Mouse (Mus musculus): ENCODE measurements around the gene Ypel3. TPM values are rescaled to one million over a fixed set of nuclear protein-coding genes. Genes with fewer than 3 reads are reported as not detected.
A peak's percentile ranks its signal among the peaks of the same experiment; 100 is the strongest.
"Not testable (repeated sequence)": the region's sequence is repeated elsewhere in the genome, so short reads cannot be mapped to it uniquely, and the experiment has no call there.

The Ypel3 gene
- 10 to 100 TPM; 46.6 to 99.6 (median 72.6) TPM for total RNA-seq (2022)

DNA sequence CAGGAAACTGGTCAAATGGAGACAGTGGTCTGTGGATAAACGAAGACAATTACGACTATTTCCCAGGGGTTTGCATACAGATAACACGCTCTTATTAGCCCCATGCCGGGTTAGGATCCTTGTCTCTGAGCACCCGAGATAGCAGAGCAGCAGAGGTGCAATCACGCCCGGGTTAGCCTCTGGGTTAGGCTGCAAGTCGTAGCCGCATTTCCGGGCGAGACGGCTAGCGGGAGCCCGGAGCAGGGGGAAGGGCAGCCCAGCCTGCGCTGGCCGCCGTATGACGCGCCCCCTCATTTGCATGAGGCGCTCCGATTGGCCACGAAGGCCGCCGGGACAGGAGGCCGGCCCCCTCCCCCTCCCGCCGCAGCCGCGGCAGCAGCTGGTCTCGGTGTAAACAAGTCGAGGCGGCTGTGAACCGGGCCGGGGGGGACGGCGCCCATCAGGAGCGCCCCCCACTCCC, at the start of gene Ypel3:
Gene Ypel3, plus strand, starts transcription at position 358 of the 460 bp plus-strand sequence.
- peak; percentile 94 for DNase-seq (ENCODE audit: low spot score)

DNA sequence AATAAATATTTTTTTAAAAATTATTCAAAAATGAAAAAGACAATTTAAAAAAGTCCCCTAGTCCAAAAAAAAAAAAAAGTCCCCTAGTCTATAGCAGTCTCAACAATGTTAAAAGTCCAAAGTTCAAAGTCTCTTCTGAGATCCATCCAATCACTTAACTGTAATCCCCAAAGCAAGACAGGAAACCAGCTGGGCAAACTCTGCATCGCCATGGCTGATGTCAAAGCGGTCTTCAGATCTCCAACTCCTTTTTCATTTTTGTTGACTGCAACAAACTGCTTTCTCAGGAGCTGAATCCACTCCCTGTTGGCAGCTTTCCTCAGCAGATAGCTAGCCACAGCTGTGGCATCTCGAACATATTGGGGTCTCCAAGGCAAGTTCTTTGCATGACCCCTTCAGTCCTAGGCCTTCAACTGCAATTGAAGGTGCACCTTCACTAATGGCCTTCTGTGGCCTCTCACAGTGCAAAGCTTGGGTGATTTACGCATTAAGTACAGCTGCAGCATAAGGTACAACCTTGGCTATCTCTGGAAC, 46.4 kb upstream of the Ypel3 start:
- DNase-seq (ENCODE audit: low spot score), result not testable (repeated sequence)

DNA sequence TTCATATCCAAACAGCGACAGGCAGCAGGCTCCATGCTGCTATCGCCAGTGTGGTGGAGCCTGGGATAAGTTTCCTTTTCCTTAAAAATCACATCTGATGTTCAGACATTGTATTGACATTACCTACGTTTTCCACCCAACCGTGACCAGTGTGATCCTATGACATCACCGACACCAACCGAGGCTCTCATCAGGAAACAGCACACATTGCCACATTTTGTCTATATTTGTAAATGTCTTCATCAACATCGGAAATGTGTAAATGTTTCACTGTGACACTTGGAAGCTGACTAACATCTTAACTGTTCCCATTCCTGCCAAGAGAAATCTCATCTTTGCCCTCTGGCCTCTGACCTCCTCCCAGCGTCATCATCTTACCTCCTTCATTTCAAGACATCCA, 40.6 kb upstream of the Ypel3 start:
- DNase-seq (ENCODE audit: low spot score), result no peak

DNA sequence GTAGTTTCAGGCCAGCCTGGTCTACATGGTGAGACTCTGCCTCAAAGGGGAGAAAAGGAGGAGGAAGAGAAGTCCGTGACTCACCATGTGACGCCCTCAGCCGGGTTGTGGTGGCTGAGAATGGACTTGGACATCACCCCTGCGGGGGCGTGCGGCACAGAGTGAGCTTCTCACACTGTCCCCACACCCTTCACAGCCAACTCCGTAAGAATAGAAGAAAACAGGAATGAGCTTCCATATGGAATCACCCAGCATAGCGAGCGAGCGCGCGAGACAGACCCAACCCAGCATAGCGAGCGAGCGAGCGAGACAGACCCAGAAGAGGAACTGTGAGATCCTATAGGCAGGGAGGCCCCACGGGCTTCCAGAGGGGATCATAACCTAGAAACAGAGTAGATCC, 37.2 kb upstream of the Ypel3 start:
- DNase-seq (ENCODE audit: low spot score), result no peak

DNA sequence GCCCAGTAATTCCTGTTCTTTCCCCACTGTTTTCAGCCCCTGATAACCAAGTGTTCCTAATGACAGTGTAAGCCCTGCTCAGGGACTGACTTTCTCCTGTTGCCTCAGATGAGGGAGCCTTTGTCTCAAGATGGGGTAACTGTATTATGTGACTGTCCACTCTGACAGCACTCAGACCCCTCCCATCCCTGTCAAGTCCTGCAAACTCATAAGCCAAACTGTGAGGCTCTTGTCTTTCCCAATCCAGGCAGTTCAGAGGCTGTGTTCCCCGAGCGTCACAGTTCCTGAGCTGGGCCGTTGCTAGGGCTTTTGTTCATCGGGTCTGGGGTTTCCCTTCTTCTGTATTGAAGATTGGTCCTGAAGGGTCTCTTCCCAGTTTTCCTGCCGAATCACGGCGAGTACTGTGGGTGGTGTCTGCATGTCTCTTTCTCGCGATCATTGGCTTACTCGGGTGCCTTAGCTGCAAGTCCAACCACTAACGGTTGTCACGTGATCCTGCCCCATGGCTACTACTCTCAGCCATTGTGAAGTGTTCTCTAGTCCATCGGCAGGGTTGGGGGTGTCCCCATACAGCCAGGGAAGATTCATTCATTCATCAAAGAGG, 36.5 kb upstream of the Ypel3 start:
- no peak for DNase-seq (ENCODE audit: low spot score)

DNA sequence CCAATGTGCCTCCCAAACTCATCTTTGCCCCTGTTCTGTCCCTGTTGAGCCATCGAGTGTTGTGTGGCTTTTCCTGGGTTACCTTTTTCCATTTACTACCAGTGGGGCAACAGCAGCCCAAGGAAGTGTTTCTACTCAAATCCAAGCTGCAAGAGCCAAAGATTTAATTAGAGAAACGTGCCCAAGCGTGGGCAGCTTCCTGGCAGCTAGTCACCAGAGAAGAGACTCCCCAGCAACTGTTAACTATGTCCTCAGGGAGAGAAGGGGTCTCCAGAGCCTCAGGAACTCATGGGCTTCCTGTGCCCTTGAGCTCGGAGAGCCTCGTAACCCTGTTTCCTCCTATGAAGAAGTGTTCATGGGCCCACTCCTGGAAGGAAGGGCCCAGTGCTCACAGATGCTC, 35.8 kb upstream of the Ypel3 start:
- DNase-seq (ENCODE audit: low spot score), result no peak

DNA sequence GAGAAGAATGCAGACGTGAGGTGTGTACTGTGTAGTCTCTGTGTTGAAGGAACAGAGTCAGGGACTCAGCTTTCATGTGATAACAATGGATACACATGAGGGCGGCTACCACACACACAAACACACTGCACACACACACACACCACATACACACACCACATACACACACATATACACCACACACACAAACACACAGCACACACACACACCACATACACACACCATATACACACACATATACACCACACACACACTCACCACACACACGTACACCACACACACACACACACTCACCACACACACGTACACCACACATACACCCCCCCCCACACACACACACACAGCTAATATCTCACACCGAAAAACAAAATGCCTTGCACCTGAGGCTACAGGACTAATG, 35.3 kb upstream of the Ypel3 start:
- DNase-seq (ENCODE audit: low spot score), result no peak

DNA sequence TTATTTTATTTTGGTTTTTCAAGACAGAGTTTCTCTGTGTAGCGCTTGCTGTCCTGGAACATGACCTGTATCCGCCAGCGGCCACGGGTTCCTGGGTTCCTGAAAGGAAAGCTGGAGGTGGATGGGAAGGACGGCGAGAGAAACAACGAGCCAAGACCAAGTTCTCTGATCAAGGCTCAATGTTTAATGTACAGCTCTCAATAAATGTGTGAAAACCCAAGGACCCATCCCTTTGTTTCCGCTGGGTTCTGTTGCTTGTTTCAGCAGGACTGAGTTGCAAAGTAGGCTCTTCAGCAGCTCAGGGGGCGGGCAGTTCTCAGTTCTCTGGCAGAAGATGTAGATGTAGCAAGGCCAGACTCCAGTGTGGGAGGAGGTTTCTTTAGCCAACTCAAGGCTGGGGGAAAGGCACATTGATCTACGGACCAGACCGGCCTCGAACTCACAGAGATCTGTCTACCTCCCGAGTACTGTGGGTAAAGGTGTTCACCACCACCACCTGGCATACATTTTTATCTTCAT, 34.7 kb upstream of the Ypel3 start:
- no peak for DNase-seq (ENCODE audit: low spot score)

DNA sequence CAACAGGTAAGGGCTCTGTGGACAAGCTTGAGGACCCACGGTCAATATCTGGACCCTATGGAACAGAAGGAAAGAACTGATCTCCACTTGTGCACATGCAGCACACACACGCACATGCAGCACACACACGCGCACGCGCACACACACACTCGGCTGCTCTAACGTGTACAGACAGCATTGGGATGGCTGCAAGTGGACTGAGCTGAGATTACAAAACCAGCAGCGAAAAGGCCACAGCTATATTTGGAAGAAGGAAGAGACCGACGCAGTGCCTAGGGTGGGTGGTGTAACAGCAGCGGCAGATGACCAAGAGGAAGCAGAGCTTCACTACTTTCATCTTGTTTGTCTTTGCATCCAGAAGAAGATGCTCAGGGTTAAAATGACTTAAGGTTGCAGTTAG, 30.7 kb upstream of the Ypel3 start:
- DNase-seq (ENCODE audit: low spot score), result no peak

DNA sequence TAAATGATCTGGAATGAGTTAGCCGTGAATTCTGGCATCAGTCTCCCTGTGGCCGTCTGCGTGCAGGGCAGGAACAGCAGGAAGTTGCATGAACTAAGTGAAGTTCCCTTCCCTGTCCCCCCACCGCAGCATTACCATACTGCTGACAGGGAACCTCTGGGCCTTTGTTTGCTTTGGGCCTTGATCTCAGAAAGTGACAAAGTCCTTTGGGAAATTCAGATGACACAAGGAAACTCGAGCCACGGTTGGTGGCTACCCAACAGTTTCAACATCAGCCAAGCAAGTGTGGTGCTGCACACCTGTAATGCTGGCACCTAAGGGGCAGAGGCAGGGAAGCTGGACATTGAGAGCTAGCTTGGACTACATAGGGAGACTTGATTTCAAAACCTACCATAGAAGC, 30.0 kb upstream of the Ypel3 start:
- DNase-seq (ENCODE audit: low spot score), result no peak

DNA sequence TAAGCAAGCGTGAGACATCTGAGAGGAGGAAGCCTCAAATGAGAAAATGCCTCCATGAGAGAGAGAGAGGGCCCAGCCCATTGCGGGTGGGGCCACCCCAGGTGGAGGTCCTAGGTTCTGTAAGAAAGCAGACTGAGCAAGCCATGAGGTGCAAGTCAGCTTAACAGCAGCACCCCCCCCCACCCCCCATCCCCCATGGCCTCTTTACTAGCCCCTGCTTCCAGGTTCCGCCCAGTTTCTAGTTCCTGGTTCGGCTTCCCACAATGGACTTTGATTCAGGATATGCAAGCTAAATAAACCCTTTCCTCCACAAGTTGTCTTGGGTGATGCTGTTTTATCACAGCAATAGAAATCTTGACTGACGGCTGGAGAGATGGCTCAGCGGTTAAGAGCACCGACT, 27.9 kb upstream of the Ypel3 start:
- DNase-seq (ENCODE audit: low spot score), result no peak

DNA sequence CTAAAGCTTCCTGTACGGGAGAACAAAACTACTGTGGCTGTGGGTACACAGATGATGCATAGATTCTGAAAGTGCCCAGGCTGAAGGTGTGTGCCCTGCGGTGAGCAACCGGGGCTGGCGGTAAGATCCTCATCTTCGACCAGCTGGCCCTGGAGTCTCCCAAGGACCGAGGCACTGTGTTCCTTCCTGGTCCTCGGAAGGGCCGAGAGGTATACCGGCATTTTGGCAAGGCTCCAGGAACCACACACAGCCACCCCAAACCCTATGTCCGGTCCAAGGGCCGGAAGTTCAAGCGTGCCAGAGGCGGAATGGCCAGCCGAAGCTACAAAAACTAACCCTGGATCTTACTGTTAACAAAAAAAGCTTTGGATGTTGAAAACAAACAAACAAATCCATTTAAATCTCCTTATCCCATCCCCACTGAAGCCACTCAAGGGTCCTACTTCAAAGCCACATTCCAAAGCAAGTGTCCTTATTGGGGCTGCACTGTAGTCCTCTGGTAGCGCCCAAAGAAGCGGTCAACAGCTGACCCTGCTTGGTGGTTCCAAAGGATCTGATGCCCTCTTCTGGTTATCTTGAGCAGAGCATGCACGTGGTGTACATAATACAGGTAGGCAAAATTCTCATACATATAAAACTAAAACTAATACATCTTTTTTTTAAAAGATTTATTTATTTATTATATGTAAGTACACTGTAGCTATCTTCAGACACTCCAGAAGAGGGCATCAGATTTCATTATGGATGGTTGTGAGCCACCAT, 27.0 kb upstream of the Ypel3 start:
- DNase-seq (ENCODE audit: low spot score), result no peak

DNA sequence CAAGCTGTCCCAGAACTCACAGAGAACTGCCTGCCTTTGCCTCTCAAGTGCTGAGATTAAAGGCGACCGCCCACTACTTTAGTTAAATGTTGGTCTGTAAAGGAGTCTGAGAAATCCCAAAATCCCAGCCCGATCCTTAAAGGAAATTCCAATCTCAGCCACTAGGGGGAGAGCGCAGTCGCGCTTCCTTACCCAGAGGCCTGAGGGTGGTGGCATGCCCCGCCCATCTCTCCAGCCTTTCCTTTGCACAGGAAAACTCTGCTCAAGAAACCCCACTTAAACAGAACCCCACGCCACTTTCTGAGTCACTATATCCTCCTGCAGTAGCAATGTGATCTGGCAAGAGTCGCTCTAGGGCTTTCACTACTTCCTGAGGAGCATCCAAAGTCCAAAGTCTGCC, 21.9 kb upstream of the Ypel3 start:
- peak; percentile 86 for DNase-seq (ENCODE audit: low spot score)

DNA sequence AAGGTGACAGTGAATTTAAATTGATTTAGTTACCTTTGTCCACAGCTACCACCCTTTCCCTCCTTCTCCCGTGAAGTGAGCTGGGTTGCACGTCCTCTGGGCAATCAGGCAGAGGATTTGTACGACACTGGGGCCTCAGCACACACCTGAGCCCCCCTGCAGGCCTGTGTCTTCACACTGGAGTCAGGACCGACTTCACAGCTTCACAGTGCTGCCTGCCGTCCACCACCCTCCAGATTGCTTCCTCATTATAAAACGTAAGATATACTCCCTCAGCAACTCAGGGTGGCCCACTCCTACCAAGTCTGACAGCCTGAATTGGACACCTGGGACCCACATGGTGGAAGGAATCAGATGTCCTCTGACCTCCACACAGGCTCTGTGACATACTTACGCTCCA, 18.2 kb upstream of the Ypel3 start:
- DNase-seq (ENCODE audit: low spot score), result no peak

DNA sequence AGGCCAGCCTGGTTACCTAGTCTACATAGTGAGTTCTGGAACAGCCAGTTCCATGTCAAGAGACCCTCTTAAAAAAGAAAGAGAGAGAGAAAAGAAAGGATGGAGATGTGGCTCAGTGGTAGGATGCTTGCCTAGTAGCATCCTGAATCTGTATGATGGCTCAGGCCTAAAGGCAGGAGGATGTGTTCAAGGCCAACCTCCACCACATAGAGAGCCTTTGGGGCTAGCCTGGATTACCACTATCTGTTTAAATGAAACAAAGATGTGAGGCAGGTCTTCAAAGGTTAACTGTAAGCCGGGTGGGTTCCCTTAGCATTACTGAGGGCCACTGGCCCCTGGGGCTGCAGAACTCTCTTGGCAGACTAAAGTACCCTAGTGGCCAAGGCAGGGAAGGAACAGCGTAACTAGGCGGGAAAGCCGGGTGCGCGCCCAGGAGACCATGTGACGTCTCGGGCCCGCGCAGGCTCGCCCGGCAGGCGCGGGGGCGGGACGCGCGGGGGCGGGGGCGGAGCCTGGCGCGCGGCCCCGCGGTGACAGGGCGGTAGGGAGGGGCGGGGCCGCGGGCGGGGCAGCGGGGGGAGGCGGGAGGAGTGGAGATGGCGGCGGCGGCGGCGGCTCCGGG, 17.6 kb upstream of the Ypel3 start, which contains the start of gene Mapk3:
Gene Mapk3, plus strand, starts transcription at position 552 of the 622 bp plus-strand sequence.
- peak; percentile 87 for DNase-seq (ENCODE audit: low spot score)

DNA sequence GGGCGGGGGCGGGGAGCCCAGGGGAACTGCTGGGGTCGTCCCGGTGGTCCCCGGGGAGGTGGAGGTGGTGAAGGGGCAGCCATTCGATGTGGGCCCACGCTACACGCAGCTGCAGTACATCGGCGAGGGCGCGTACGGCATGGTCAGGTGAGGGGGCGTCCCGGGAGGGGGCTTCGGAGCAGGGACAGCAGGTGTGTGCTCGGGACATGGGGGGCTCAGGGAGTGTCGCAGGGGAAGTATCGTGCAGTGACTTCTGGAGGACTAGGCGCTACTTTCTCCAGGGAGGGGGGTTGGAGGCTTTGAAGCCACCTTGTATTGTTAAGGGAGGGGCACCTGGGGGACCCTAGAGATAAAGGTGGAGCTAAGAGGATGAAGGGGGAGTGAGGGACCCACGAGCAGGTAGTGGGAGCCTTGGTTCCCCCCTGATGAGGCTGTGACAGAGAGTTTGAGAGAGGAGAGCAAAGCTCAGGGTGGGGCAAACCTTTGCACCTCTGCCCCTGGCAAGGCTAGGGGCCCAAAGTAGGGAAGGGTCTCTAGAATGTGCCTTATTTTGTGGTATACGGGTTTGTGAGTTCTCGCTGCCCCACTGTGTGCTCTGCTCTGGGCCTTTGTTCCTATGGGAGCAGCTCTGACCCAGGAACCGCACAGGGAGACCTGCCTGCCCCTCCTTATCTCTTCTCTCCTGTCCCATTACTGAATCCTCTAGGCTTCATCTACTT, 16.9 kb upstream of the Ypel3 start:
- no peak for DNase-seq (ENCODE audit: low spot score)

DNA sequence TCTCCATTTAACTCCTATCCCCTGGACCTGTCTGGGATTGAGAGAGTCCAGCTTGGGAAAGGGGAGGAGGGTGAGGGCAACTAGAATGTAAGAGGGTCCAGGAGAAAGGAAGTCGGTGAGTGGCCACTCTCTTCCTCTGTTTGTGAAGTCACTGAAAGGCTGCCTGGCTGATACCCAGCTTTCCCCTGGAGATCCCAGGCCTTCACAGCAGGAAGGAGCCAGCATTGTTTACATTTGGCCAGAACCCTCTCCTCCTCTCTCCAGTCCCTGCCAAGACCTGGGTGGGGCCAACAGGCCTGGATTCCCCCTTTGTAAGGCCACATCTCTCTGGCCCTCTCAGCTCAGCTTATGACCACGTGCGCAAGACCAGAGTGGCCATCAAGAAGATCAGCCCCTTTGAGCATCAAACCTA, 16.4 kb upstream of the Ypel3 start:
- peak; percentile 88 for DNase-seq (ENCODE audit: low spot score)

DNA sequence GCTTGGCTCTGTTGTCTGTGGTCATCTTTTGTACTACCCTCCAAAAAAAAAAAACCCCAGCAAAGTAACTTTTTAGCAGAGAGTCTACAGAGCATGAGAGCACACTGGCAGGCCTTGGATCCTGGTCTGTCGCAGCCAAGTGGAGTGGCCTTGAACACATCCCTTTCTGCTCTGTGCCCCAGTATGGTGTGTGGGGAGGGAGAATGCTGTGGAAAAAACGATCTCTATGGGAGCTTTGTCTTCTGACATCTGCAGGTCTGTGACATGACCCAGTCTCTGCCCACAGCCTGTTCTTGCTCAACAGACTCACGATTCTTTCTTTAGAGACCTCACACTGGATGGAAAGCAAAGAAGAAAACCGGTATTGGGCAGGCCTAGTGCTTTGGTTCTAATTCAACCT, 15.8 kb upstream of the Ypel3 start:
- no peak for DNase-seq (ENCODE audit: low spot score)

DNA sequence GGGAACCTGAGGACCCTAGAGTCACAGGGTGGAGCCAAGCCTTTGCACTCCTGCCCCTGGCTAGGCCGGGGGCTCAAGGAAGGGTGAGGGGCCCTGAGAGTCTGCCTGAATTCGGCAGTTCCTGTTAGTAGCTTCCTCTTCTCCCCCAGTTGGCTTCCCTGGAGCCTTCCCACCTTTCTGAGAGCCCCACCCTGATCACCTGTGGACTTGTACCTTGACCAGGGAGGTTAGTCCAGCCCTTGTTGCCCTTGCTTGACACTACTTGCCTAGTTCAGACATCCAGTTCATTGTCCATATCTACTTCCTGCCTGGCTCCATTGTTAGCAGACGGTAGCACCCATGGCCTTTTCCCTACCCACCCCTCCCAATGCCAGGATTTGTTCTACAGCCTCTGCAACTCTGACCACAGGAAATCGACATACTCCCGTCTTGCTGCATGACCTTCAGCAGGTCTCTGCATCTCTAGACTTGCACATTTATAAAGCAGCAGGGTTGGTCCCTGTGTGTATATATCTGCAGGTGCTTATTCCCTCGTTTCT, 15.2 kb upstream of the Ypel3 start:
- DNase-seq (ENCODE audit: low spot score), result no peak

DNA sequence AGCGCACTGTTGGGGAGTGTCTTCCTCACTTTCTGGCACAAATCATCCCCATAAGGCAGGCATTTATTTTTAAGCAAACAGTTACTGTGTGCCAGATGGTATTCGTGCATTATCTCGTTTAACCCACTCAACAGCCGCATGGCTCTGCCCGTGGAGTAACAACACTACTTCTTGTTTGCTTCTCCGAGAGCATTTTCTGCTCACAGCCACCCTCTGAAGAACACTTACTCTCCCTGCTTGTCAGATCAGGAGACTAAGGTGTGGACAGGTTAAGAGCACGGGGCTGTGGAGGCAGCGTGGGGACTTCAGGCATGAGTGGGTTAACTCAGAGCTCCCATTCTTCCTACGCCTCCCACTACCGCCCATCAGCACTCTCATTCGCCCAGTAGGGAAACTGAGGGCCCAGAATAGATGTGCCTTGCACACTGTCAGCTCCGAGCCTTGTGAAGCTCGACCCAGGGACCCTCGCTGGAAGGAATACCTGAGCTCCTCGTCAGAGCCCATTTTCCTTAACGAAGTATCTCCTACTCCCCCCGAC, 14.2 kb upstream of the Ypel3 start:
- DNase-seq (ENCODE audit: low spot score), result no peak

DNA sequence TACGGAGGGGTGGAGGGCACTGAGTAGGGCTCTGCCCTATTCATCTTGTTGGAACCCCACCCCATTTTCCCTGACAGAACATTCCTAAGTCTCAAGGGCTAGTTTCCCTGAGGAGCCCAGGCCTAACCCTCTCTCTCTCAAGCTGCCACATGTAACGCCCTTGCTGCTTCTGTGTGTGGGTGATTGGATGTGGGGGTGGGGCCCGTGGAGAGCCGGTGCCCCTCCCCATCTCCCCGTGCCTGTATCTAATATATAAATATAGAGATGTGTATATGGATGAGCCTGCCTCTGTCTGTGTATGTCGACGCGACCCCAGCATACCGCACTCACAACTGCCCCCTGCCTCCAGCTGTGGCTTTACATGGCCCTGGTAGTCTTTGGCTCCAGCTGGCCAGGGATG, 11.2 kb upstream of the Ypel3 start:
- no peak for DNase-seq (ENCODE audit: low spot score)

Data from heart, adult 8-10 months (tissue).